Mouse (Mus musculus) adrenal gland, postnatal 10 days (tissue): ENCODE data around the gene Snu13. TPM values are rescaled to one million over a fixed set of nuclear protein-coding genes. Genes with fewer than 3 reads are reported as not detected.
A peak's percentile ranks its signal among the peaks of the same experiment; 100 is the strongest.

Experiments
- DNase-seq: peaks from one replicate; pipeline ENCODE4 v3.0.0; 2021; ENCODE audit warnings: mixed read lengths
- total RNA-seq, 2 experiments: library from RNA; stranded (reverse); gene quantifications; 2 replicates each; pipeline ENCODE4 v1.2.3; 2021

Snu13 gene
- total RNA-seq, 2 experiments from 2014 or later, result 76.1 to 84.1 TPM

DNA sequence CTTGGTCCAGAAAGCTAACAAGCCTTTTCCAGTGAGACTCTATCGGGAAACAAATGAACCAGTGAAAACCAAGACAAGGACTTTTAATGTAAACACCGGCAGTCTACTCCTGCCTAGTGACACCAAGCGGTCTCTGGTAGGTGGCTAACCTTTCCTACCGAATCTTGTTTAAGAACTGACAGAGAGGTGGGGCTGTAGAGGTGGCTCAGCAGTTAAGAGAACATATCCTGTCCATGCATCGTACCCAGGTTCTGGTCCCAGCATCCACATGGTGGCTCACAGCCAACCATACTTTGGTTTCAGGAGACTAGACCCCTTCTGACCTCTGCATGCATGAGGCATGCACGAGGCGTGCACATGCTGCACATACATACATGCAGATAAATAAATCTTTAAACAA is 20.1 kb downstream of the Snu13 start:
- DNase-seq, result no peak

DNA sequence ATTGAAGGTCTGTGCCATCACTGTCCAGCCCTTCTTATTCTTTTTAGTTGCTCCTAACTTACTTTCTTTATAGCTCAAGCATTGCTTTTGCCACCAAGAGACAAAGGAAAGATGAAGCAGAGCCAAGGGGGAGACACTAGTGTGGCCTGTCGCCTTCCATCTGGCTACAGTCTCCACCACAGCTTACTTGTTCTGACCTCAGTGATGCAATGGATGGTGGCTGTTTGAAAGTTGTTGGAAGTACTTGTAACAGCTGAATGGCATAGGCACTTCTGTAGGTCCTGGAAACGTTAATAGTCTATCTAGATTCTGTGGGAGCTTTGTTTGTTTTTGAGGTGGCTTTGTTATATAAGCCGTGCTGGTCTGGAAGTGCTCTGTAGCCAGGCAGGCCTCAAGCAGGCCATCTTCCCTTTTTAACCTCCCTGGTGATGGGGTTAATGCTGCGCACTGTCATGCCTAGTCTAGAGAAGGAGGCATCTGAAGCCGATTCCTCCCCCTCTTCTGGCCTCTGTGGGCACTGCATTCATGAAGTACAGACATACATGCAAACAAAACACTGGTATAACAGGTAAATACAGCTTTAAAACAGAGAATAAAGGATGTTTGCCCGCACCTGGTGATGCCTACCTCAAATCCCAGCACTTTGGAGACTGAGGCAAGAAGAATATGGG is 23.3 kb downstream of the Snu13 start:
- no peak for DNase-seq

GRCm38 (mm10) chr15:82022535-82023088 is 24.8 kb downstream of the Snu13 start:
- DNase-seq, result peak; percentile 66

GRCm38 (mm10) chr15:82019288-82019687 is 28.1 kb downstream of the Snu13 start:
- peak; percentile 22 for DNase-seq

GRCm38 (mm10) chr15:82017461-82017860 is 29.9 kb downstream of the Snu13 start:
- DNase-seq, result no peak

DNA sequence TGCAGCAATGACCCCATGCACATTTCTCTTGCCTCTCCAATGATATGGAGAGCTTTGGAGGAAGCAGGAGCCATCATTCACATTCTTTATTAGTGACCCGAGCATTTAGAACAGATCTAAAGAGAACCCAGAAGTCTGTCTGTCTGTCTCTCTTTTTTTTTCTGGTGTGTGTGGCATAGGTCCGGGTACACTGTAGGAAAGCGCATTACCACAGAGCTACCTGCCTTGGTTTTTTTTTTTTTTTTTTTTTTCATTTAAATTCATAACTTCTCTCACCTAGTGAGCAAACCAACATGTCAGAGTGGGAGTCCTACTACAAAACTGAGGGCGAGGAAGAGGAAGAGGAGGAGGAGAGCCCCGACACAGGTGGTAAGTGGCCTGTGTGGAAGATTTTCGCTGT is 30.6 kb downstream of the Snu13 start:
- DNase-seq, result no peak

GRCm38 (mm10) chr15:82016101-82016808 is 31.1 kb downstream of the Snu13 start:
- peak; percentile 100 for DNase-seq

DNA sequence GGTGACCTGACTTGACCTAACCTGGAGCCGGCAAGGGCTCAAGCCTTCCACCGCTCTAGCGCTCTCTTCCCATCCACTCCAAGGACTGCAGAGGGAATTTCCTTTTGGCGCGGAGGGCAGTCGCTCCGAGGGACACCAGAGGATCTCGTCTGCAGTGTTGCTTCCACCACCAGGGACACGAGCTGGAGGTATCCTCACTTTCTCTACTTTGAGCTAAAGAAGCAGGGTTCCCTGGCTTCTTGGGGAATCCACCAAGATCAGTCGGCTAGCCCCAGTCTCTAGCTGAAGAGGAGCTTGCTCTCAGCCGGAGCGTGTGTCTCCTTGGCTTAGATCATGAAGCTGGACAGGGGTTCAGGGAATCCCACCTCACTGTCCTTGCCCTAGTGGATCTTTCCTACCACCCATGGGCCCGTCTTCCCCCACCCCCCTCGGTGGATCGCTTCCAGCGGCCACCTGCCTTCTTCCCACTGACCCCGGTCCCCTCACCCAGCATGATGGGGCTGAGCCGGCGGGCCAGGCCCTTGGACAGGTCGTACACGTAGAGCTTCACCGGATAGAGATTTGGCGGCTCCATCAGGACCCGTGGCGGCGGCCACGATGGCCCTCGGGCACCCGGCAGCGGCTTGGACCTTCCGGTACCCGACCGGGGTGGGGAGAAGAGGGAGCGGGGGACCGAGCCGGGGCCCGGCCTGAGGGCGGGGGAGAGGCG is 31.9 kb downstream of the Snu13 start:
- peak; percentile 55 for DNase-seq

DNA sequence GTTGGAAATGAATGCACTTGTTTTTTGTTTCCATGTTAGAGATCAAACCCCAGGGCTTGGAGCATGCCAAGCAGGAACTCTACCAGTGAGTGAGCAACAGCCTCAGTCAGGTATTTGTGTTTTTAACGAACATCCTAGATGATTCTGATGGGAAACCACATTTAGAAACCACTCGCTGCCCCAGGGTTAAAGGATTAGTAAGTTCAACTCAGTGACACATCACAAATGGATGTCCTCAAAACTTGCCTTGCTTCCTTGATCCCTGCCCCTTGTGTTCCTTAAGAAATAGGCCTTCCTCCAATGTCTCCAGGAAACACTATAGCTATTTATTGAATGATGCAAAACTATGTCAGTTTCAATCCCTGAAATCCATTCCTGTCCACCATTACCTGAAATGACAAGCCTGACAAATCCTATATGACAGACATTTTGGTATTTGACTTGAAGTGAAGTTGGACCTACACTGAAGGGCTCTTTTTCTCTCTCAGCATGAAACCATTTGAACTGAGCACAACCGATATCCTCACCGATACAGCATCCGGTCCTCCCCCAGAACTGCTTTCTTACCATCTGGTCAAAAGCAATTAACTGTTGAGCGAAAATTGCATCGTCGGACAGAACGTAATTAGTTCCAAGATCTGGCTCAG is 32.5 kb downstream of the Snu13 start:
- DNase-seq, result no peak

- DNase-seq, result peak; percentile 49
Observed at GRCm38 (mm10) chr15:82011947-82012346, 35.5 kb downstream of the Snu13 start.

DNA sequence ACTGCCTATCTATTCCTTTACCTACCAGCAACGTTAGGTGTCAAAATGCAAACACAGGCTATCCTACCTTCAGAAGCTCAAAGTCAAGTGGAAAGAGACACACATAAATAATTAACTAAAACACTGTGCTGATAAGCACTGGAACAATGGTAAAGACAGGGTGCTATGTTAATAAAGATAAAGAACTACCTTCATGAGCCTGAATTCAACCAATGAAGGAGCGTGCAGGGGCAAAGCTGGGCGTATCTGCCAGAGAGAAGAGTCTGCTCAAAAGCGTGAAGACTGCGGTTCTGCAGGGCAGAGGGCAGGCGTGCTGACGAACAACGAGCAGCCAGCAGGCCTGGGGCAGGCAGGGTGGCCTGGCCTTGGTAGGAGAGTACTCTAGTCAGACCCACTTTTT is 43.1 kb downstream of the Snu13 start:
- no peak for DNase-seq

DNA sequence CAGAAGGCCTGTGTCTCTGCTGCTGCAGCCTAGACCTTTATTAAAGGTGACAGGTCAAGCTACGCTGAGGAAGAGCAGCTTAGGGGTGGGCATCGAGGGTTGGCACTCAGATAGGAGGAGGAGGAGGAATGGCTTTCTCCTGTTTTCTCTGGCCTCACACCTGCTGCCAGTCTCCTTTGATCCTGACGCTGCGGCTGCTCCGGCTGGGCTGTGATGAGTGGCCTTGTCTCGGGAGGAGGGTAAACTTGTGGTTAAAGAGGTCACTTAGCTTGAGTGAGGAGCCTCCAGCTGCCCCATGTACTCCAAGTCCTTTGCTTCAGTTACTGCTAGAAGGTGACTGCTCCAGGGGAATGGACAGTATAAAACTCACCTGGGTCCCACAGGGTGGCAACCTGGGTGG is 53.4 kb downstream of the Snu13 start:
- DNase-seq, result no peak

GRCm38 (mm10) chr15:81990549-81990948 is 56.8 kb downstream of the Snu13 start:
- DNase-seq, result peak; percentile 37

Other genes starting within 250 kb of the Snu13 start
- 10 to 100 TPM; 68.4 to 74.1 TPM for gene Tef, start 245.2 kb downstream of the Snu13 start, total RNA-seq
- 100 to 1,000 TPM; 108 to 183 TPM for gene Tob2, start 188.8 kb downstream of the Snu13 start, total RNA-seq
- 10 to 100 TPM; 58.8 to 62.9 TPM for gene Phf5a, start 175.7 kb downstream of the Snu13 start, total RNA-seq
- 1,000 to 10,000 TPM; 2,299 to 2,557 TPM for gene Aco2, start 175.3 kb downstream of the Snu13 start, total RNA-seq
- 10 to 100 TPM; 15.5 to 19.1 TPM for gene Polr3h, start 121.4 kb downstream of the Snu13 start, total RNA-seq
- gene Csdc2, start 110.8 kb downstream of the Snu13 start, total RNA-seq, result 10 to 100 TPM; 16.9 to 27.9 TPM
- gene Pmm1, start 86.7 kb downstream of the Snu13 start, total RNA-seq, result 10 to 100 TPM; 81.4 to 94.8 TPM
- not detected for gene 1700029P11Rik, start 67.1 kb downstream of the Snu13 start, total RNA-seq
- 100 to 1,000 TPM; 122 to 139 TPM for gene Xrcc6, start 59.8 kb downstream of the Snu13 start, total RNA-seq
- gene Desi1, start 13.7 kb downstream of the Snu13 start, total RNA-seq, result 10 to 100 TPM; 51.9 to 60.3 TPM
- gene 4930407I10Rik, start 11.6 kb upstream of the Snu13 start, total RNA-seq, result not detected
- 1 to 10 TPM in 1 of 2 experiments, under 1 TPM in 1; 0.93 to 2.0 TPM for gene Mei1, start 22.4 kb upstream of the Snu13 start, total RNA-seq
- 1 to 10 TPM; 8.6 to 8.7 TPM for gene Ccdc134, start 80.3 kb upstream of the Snu13 start, total RNA-seq
- gene Srebf2, start 99.6 kb upstream of the Snu13 start, total RNA-seq, result 10 to 100 TPM; 44.6 to 47.5 TPM
- gene Shisa8, start 165.2 kb upstream of the Snu13 start, total RNA-seq, result under 1 TPM; 0.12 to 0.45 TPM
- 1 to 10 TPM; 2.1 to 2.7 TPM for gene Tnfrsf13c, start 176.8 kb upstream of the Snu13 start, total RNA-seq
- gene Cenpm, start 197.2 kb upstream of the Snu13 start, total RNA-seq, result 10 to 100 TPM; 11.7 to 12.0 TPM
- under 1 TPM; 0.27 to 1.00 TPM for gene 1500009C09Rik, start 204.8 kb upstream of the Snu13 start, total RNA-seq
- 1 to 10 TPM; 3.5 to 6.0 TPM for gene Sept3, start 227.3 kb upstream of the Snu13 start, total RNA-seq